Mouse (Mus musculus) lung, adult 2 months (tissue): Measurements from ENCODE around the gene Nfkb2. TPM values are rescaled to one million over a fixed set of nuclear protein-coding genes. Genes with fewer than 3 reads are reported as not detected.

Experiments used
- DNase-seq: peaks from one replicate; pipeline ENCODE4 v3.0.0; 2022
- H3K4me1 ChIP-seq: fragments of 200-500 bp; 2 replicates; pipeline ENCODE4 v1.6.1; 2011; ENCODE audit warnings: low read length; ENCODE audit not compliant: control insufficient read depth, insufficient read depth
- H3K4me3 ChIP-seq: fragments of 200-500 bp; replicated peaks from 2 replicates; pipeline ENCODE3; 2011; ENCODE audit warnings: low read depth, mild to moderate bottlenecking, control low read depth, low read length; ENCODE audit errors: extremely low read depth
- CTCF ChIP-seq: fragments of 200-500 bp; IDR thresholded peaks from 2 replicates; pipeline ENCODE4 v1.5.1; 2011; ENCODE audit warnings: mild to moderate bottlenecking, low read length, control low read depth; ENCODE audit not compliant: insufficient read depth
- POLR2A ChIP-seq: fragments of 200-500 bp; IDR thresholded peaks from 2 replicates; pipeline ENCODE4 v1.6.1; 2011; ENCODE audit warnings: low read depth, mild to moderate bottlenecking, control low read depth, low read length, borderline replicate concordance; ENCODE audit errors: extremely low read depth
- WGBS: fragments of 180-500 bp; shearing (Covaris S2); methylation state at CpG from one replicate; pipeline ENCODE4 v1.1.7; 2018; 5-methylcytosine and 5-hydroxymethylcytosine counted together
- polyA plus RNA-seq: library from polyadenylated mRNA; depleted of rRNA; stranded (reverse); fragments of >200 nt; gene quantifications from 2 replicates; pipeline ENCODE4 v1.2.3, GENCODE M21; 2012

The Nfkb2 gene
- polyA plus RNA-seq, 1 experiment = 60.6 TPM

DNA sequence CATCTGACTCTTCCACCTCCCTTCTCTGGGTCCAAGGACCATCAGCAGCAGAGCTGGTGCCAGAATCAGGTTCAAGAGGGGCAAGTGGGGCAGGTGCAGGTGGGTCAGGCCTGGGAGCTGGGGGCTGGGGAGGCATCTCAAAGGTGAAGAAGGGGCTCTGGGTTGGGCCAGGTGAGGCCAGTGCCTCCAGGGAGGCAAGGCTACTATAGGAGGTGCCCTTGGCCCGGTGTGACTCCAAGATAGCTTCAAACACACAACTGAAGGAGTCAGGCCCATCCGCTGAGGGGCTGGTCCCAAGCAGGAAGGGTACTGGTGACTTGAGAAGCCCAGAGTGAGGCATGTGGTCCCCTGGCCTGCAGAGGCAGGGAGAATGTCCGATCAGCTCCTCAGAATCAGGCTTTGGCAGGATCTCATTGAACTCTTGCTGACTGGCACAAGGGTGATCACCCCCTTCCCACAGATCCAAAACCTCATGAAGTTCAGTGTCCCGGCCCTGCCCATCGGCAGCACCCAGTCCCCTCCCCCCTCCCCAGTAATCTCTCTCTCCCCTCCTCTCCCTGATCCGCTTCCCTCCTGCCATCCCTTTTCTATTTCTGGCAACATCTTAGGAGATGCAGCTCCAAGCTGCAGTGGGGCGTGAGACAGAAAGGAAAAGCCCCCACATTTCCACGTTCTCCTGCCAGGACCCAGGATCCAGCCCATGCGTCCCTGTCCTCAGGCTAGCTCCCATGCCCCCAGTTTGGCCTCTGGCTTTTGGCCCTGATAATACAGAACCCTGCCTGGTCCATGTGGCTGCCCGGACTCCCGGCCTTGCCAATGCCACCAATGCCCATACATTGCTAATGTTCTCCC is 18.2 kb downstream of the Nfkb2 start:
- no peak for TF ChIP-seq POLR2A
- no peak for TF ChIP-seq CTCF
- Histone ChIP-seq H3K4me1 (no peaks in the 10 kb centered on the region), H3K4me3 (no peak overlapping the region)
- 55% methylated on average over 11 of the region's 11 CpGs for WGBS
- no peak for DNase-seq

- DNase-seq = no peak
- TF ChIP-seq CTCF (no peak), POLR2A (no peak)
- Histone ChIP-seq H3K4me3 (no peak overlapping the region), H3K4me1 (peaks cover 3% of the 10 kb centered on the region; the same call in 1 of the 2 replicates)
- 65% methylated on average over 13 of the region's 13 CpGs for WGBS
Measured at GRCm38 (mm10) chr19:46322996-46323572, 19.0 kb downstream of the Nfkb2 start.

GRCm38 (mm10) chr19:46323716-46324115 is 19.6 kb downstream of the Nfkb2 start:
- peaks cover 3% of the 10 kb centered on the region; the same call in 1 of the 2 replicates for H3K4me1 ChIP-seq
- no peak for TF ChIP-seq POLR2A
- TF ChIP-seq CTCF = no peak
- WGBS = 66% methylated on average over 5 of the region's 5 CpGs
- DNase-seq = no peak
- H3K4me3 ChIP-seq = no peak overlapping the region

DNA sequence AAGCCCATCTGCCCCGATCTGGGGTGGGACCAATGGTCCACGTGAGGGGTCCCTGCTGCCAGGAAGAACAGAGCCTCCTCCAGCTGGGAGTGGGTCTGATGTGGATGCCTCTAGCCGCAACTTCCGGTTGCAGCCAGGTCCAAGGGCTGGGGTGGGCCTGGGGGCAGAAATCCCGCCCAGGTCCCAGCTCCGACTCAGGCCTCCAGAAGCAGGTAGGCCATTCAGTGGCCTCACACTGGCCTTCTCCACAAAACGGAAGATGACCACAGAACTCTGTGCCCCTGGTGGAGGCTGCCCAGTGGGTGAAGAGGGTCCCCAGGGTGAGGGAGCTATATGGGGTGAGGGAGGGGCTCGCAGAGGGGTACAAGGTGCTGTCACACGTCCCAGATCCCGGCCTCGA is 20.2 kb downstream of the Nfkb2 start:
- TF ChIP-seq CTCF = no peak
- no peak for TF ChIP-seq POLR2A
- Histone ChIP-seq H3K4me3 (no peak overlapping the region), H3K4me1 (peaks cover 6% of the 10 kb centered on the region)
- no peak for DNase-seq
- 62% methylated on average over 11 of the region's 11 CpGs for WGBS

- no peak for TF ChIP-seq CTCF
- TF ChIP-seq POLR2A = no peak
- Histone ChIP-seq H3K4me3 (no peak overlapping the region), H3K4me1 (peaks cover 7% of the 10 kb centered on the region)
- no peak for DNase-seq
- 62% methylated on average over 5 of the region's 5 CpGs for WGBS
Measured at GRCm38 (mm10) chr19:46324918-46325317, 20.8 kb downstream of the Nfkb2 start.

DNA sequence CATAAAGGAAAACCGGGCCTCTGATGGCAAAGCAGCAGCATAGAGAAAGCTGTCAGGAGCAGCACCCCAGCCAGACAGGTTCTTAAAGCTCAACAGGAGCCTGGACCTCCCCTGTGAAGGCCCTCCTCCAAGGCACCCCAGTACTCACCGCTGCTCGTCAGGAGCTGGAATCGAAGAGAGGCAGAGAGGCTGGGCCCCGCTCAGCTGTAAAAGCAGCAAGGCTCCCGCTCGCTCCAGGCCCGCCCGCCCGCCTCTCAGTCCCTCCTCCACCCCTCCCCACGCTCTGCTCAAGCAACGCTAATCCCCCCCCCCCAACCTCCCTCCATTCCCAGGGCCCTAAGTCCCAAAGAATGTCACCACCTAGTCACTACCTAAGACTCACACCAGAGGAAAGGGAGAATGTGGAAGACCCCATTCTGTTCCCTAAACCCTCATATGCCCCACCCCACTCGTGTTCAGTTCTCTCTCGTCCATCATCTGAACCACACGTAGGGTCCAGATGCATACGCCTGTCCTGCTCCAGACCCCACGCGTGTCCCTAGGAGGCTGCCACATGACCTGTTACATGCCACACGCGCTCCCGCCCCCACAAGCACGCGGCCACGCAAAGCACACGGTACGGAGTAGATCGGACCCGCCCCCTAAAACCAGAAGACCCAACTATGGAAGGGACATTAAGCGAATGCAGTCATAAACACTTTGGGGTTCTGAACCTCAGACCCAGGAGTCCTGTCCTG is 22.1 kb downstream of the Nfkb2 start:
- TF ChIP-seq CTCF (no peak), POLR2A (no peak)
- 8% methylated on average over 29 of the region's 29 CpGs for WGBS
- no peak overlapping the region for H3K4me3 ChIP-seq

DNA sequence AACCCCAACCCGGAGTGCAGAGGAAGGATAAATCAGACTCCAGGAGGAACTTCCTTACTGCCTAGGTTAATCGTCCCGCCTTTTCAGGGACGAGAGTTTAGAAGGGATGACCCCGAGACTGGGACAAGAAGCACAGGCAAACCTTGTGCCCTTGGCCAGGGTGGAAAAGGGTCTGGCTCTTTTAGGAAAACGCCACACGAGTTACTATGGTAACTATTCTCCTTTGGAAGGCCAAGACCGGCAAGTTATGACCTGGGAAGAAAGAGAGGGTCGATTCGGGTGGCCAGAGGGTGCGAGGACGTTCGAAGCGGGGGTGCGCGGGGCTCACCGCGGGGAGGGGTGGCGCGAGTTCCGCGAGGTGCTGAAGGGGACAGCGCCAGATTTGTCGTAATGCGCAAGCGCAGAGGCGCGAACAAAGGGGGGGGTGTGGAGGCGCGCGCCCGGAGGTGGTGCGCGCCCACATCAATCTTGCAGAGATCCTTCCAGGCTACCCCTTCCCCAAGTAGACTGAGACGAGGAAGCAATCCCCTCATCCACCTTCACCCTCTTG is 22.7 kb downstream of the Nfkb2 start, which contains the start of gene Psd:
Psd (minus strand) TSS at position 401 of the 550 bp plus-strand sequence.
- TF ChIP-seq POLR2A = no peak
- TF ChIP-seq CTCF = no peak
- H3K4me1 ChIP-seq = peaks cover 7% of the 10 kb centered on the region
- H3K4me3 ChIP-seq = peak within 1 kb of the TSS; percentile 95
- DNase-seq = peak; percentile 57
- WGBS = 1% methylated on average over 35 of the region's 35 CpGs

More for the DNA sequence above, 22.1 kb downstream of the Nfkb2 start:
- no peak for DNase-seq
- peaks cover 7% of the 10 kb centered on the region for H3K4me1 ChIP-seq

DNA sequence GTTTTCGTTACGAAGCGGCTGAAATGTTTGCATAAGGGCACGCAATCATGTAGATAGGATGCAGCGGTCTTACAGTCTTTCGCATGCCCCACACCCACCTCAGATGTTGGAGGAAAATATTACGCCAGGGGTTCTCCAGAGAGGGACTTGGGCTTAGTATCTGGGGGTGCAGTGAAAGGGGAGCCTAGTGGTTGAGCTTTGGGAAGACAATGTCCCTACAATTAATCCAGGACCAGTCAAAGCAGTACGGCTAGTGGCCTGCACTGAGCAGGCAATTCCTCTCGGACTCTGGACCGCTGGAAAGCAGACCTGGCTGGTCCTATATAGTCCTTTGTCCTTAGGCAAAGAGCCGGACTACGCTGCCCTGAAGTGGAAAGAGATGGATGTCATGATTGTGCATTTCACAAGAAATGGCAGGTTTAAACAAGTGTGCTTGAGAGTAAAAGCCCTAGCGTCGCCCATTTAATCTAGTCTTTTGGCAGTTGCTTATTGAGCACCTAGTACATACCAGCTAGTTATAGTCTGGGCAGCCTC is 23.5 kb downstream of the Nfkb2 start:
- TF ChIP-seq CTCF (no peak), POLR2A (no peak)
- 26% methylated on average over 14 of the region's 14 CpGs for WGBS
- H3K4me3 ChIP-seq = peak overlapping the region; percentile 95
- no peak for DNase-seq
- H3K4me1 ChIP-seq = peaks cover 7% of the 10 kb centered on the region
